Mouse (Mus musculus) MEL (cell line): ENCODE data around the gene Tmem151a. TPM values are rescaled to one million over a fixed set of nuclear protein-coding genes. Genes with fewer than 3 reads are reported as not detected.

Source experiments
- DNase-seq: peaks from one replicate; pipeline ENCODE4 v3.0.0; 2011; ENCODE audit warnings: low read depth, low spot score
- H3K27ac ChIP-seq: 2 replicates; pipeline ENCODE4 v1.5.1; 2012; ENCODE audit warnings: low read depth, mild to moderate bottlenecking, control low read depth, low read length, moderate library complexity; ENCODE audit not compliant: control insufficient read depth
- H3K27me3 ChIP-seq, 2 experiments: fragments of 150-350 bp in 1 of 2; sonication (generic) in 1 of 2; 2 replicates each; pipeline ENCODE4 v1.6.1; 2012; ENCODE audit warnings: low read length in 2 of 2, mild to moderate bottlenecking in 2 of 2, improper control_type of control experiment in 1 of 2, moderate library complexity in 1 of 2; ENCODE audit not compliant: insufficient read depth in 2 of 2, control insufficient read depth in 1 of 2
- H3K36me3 ChIP-seq, 2 experiments: 2 replicates each; pipeline ENCODE4 v1.6.1; 2012 to 2014; ENCODE audit warnings: low read length in 2 of 2, improper control_type of control experiment in 1 of 2, inconsistent platforms in 1 of 2, mild to moderate bottlenecking in 1 of 2; ENCODE audit not compliant: insufficient read depth in 2 of 2, control insufficient read depth in 1 of 2
- H3K4me1 ChIP-seq, 2 experiments: fragments of 150-350 bp in 1 of 2; sonication (generic) in 1 of 2; 2 replicates each; pipeline ENCODE4 v1.6.1; 2012; ENCODE audit warnings: low read length in 2 of 2, improper control_type of control experiment in 1 of 2, mild to moderate bottlenecking in 1 of 2; ENCODE audit not compliant: insufficient read depth in 2 of 2, control insufficient read depth in 1 of 2
- H3K4me3 ChIP-seq, 2 experiments: fragments of 150-350 bp in 1 of 2; sonication (generic) in 1 of 2; 2 replicates each; pipeline ENCODE4 v1.5.1; 2012; ENCODE audit warnings: low read depth in 2 of 2, low read length in 2 of 2, mild to moderate bottlenecking in 2 of 2, moderate library complexity in 2 of 2, control low read depth in 1 of 2, improper control_type of control experiment in 1 of 2; ENCODE audit not compliant: control insufficient read depth in 1 of 2, insufficient read depth in 1 of 2
- H3K79me2 ChIP-seq: 2 replicates; pipeline ENCODE4 v1.6.1; 2012; ENCODE audit warnings: mild to moderate bottlenecking, low read length, moderate library complexity; ENCODE audit not compliant: control insufficient read depth, poor library complexity, insufficient read depth
- H3K9ac ChIP-seq: 2 replicates; pipeline ENCODE4 v1.6.1; 2012; ENCODE audit warnings: low read depth, mild to moderate bottlenecking, control low read depth, low read length, moderate library complexity; ENCODE audit not compliant: control insufficient read depth, poor library complexity, severe bottlenecking
- H3K9me3 ChIP-seq: fragments of 150-350 bp; sonication (generic); replicated peaks from 2 replicates; pipeline ENCODE4 v1.6.1; 2012; ENCODE audit warnings: mild to moderate bottlenecking, low read length, improper control_type of control experiment, moderate library complexity; ENCODE audit not compliant: insufficient read depth
- BHLHE40 ChIP-seq: IDR thresholded peaks from 2 replicates; pipeline ENCODE4 v1.6.1; 2012; ENCODE audit warnings: low read depth, mild to moderate bottlenecking, inconsistent platforms, low read length, improper control_type of control experiment, borderline replicate concordance
- CHD2 ChIP-seq: IDR thresholded peaks from 2 replicates; pipeline ENCODE4 v1.6.1; 2011; ENCODE audit warnings: low read length, improper control_type of control experiment
- CTCF ChIP-seq, 3 experiments: IDR thresholded peaks in 2 of 3; conservative IDR thresholded peaks in 1 of 3; 2 replicates each; pipeline ENCODE4 v1.5.1; 2011 to 2012; ENCODE audit warnings: low read length in 3 of 3, low read depth in 2 of 3, mild to moderate bottlenecking in 2 of 3, improper control_type of control experiment in 1 of 3, inconsistent platforms in 1 of 3, mixed read lengths in 1 of 3, moderate library complexity in 1 of 3; ENCODE audit not compliant: control insufficient read depth in 1 of 3, insufficient read depth in 1 of 3, poor library complexity in 1 of 3, severe bottlenecking in 1 of 3
- EP300 ChIP-seq, 2 experiments: IDR thresholded peaks; 2 replicates each; pipeline ENCODE4 v1.6.1; 2011; ENCODE audit warnings: improper control_type of control experiment in 2 of 2, low read length in 2 of 2, low read depth in 1 of 2, mild to moderate bottlenecking in 1 of 2
- GABPA ChIP-seq: IDR thresholded peaks from 2 replicates; pipeline ENCODE4 v1.6.1; 2012; ENCODE audit warnings: low read depth, mild to moderate bottlenecking, inconsistent platforms, low read length, improper control_type of control experiment, moderate library complexity
- JUND ChIP-seq: IDR thresholded peaks from 2 replicates; pipeline ENCODE4 v1.6.1; 2011; ENCODE audit warnings: low read depth, mild to moderate bottlenecking, improper control_type of control experiment, low read length
- KAT2A ChIP-seq: conservative IDR thresholded peaks from 2 replicates; pipeline ENCODE4 v1.6.1; 2012; ENCODE audit warnings: low read depth, low read length, improper control_type of control experiment, inconsistent platforms
- MAX ChIP-seq: IDR thresholded peaks from 2 replicates; pipeline ENCODE4 v1.6.1; 2011; ENCODE audit warnings: low read length, improper control_type of control experiment
- MEF2A ChIP-seq: IDR thresholded peaks from 2 replicates; pipeline ENCODE4 v1.6.1; 2014; ENCODE audit warnings: low read depth, mild to moderate bottlenecking, inconsistent platforms, low read length, improper control_type of control experiment; ENCODE audit not compliant: poor library complexity, insufficient replicate concordance, severe bottlenecking; ENCODE audit errors: extremely low read depth
- MXI1 ChIP-seq: IDR thresholded peaks from 2 replicates; pipeline ENCODE4 v1.6.1; 2011; ENCODE audit warnings: mild to moderate bottlenecking, low read depth, low read length, improper control_type of control experiment
- MYB ChIP-seq: IDR thresholded peaks from 2 replicates; pipeline ENCODE4 v1.6.1; 2011; ENCODE audit warnings: mild to moderate bottlenecking, low read depth, low read length, improper control_type of control experiment
- MYC ChIP-seq: IDR thresholded peaks from 2 replicates; pipeline ENCODE4 v1.6.1; 2011; ENCODE audit warnings: low read depth, mild to moderate bottlenecking, low read length, improper control_type of control experiment, moderate library complexity
- RAD21 ChIP-seq: IDR thresholded peaks from 2 replicates; pipeline ENCODE4 v1.6.1; 2011; ENCODE audit warnings: mild to moderate bottlenecking, low read depth, low read length, improper control_type of control experiment
- SMC3 ChIP-seq: IDR thresholded peaks from 2 replicates; pipeline ENCODE4 v1.6.1; 2011; ENCODE audit warnings: low read depth, low read length, improper control_type of control experiment
- TAL1 ChIP-seq: IDR thresholded peaks from 2 replicates; pipeline ENCODE4 v1.6.1; 2012; ENCODE audit warnings: mild to moderate bottlenecking, inconsistent platforms, low read length, moderate library complexity, mixed read lengths
- TCF12 ChIP-seq: IDR thresholded peaks from 2 replicates; pipeline ENCODE4 v1.6.1; 2014; ENCODE audit warnings: low read depth, mild to moderate bottlenecking, inconsistent platforms, low read length, improper control_type of control experiment, moderate library complexity
- USF2 ChIP-seq, 2 experiments: IDR thresholded peaks; 2 replicates each; pipeline ENCODE4 v1.6.1; 2011 to 2012; ENCODE audit warnings: improper control_type of control experiment in 2 of 2, low read length in 2 of 2, borderline replicate concordance in 1 of 2, inconsistent platforms in 1 of 2, low read depth in 1 of 2, mild to moderate bottlenecking in 1 of 2; ENCODE audit not compliant: insufficient read depth in 1 of 2
- ZC3H11A ChIP-seq: IDR thresholded peaks from 2 replicates; pipeline ENCODE4 v1.6.1; 2012; ENCODE audit warnings: low read depth, mild to moderate bottlenecking, inconsistent platforms, low read length, improper control_type of control experiment
- ZKSCAN1 ChIP-seq: IDR thresholded peaks from 2 replicates; pipeline ENCODE4 v1.6.1; 2012; ENCODE audit warnings: low read depth, mild to moderate bottlenecking, inconsistent platforms, low read length, improper control_type of control experiment, moderate library complexity
- ZNF384 ChIP-seq: IDR thresholded peaks from 2 replicates; pipeline ENCODE4 v1.6.1; 2012; ENCODE audit warnings: low read depth, mild to moderate bottlenecking, inconsistent platforms, low read length, improper control_type of control experiment
- polyA plus RNA-seq, 2 experiments: library from polyadenylated mRNA; stranded (reverse) in 1 of 2; unstranded in 1 of 2; fragments of >175 nt in 1 of 2; fragments of >200 nt in 1 of 2; gene quantifications; 2 replicates each; pipeline versions ENCODE4 v1.2.1 to v1.2.4; 2012; ENCODE audit warnings: low replicate concordance in 2 of 2, low read depth in 1 of 2; ENCODE audit not compliant: insufficient read length in 2 of 2, insufficient read depth in 1 of 2, missing spikeins in 1 of 2
- total RNA-seq: library from RNA; depleted of rRNA; stranded (reverse); fragments of 300-350 nt; gene quantifications from 2 replicates; pipeline ENCODE4 v1.2.3, GENCODE M21; 2012; rRNA removed

The Tmem151a gene
- total RNA-seq (0.29 TPM in 1 of 2 replicates, not detected in the other), polyA plus RNA-seq (under 1 TPM in 1 of 2 experiments, not detected in 1; 0.63 TPM)

- Histone ChIP-seq H3K4me1 (peaks cover 0 to 11% of the 10 kb centered on the region in 2 experiments; a peak in 1 of 4 replicates), H3K9ac (peak within 1 kb of the TSS; percentile 26; the same call in 1 of the 2 replicates)
- TF ChIP-seq TAL1 = no peak
- no peak for TF ChIP-seq BHLHE40
- TF ChIP-seq, all 39 proteins: peak for 0
- peaks cover 5 to 18% of the 10 kb centered on the region in 2 experiments for H3K27me3 ChIP-seq
- peaks cover 3% of the 10 kb centered on the region; the same call in 1 of the 2 replicates for H3K79me2 ChIP-seq
- no peaks in the 10 kb centered on the region; a peak in 1 of 4 replicates for H3K36me3 ChIP-seq
- H3K27ac ChIP-seq = no peak within 1 kb of the TSS
- H3K4me3 ChIP-seq = peak within 1 kb of the TSS in 1 of 2 experiments; percentile 15; a peak in 2 of 4 replicates
- no peaks in the 10 kb centered on the region for H3K9me3 ChIP-seq
- DNase-seq = no peak
Observed at GRCm38 (mm10) chr19:5085145-5085863, at the start of gene Tmem151a. Tmem151a (minus strand) TSS chr19:5085531.

- Histone ChIP-seq H3K4me1 (no peaks in the 10 kb centered on the region), H3K4me3 (no peak overlapping the region), H3K79me2 (no peaks in the 10 kb centered on the region), H3K9me3 (no peaks in the 10 kb centered on the region), H3K9ac (no peak overlapping the region), H3K27ac (no peak overlapping the region), H3K27me3 (no peaks in the 10 kb centered on the region), H3K36me3 (no peaks in the 10 kb centered on the region)
- no peak for DNase-seq
- TF ChIP-seq TCF12 (no peak), MXI1 (no peak), CHD2 (no peak), MAX (no peak), ZC3H11A (no peak), MEF2A (no peak), GABPA (no peak), ZKSCAN1 (no peak), MYB (no peak), KAT2A (no peak)
Observed at GRCm38 (mm10) chr19:5131237-5131636, 45.9 kb upstream of the Tmem151a start.

DNA sequence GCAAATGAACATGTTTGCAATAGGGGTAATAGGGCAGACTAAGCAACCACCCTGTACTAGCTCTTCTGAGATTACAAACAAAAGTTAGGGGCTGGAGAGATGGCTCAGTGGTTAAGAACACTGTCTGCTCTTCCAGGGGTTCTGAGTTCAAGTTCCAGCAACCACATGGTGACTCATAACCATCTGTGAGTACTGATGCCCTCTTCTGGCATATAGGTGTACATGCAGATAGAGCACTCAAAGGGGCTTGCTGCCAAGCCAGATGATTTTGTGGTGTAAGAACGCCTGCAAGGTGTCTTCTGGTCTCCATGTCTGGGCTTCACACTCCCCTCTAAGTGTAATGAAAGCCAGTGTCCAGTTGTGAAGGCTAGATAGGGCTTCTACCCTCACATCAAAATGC lies 44.4 kb upstream of the Tmem151a start:
- no peaks in the 10 kb centered on the region for H3K79me2 ChIP-seq
- no peaks in the 10 kb centered on the region for H3K4me1 ChIP-seq
- H3K9me3 ChIP-seq = no peaks in the 10 kb centered on the region
- no peak overlapping the region for H3K9ac ChIP-seq
- no peaks in the 10 kb centered on the region for H3K27me3 ChIP-seq
- no peak overlapping the region for H3K27ac ChIP-seq
- peak; percentile 58 for DNase-seq
- no peak overlapping the region for H3K4me3 ChIP-seq
- no peaks in the 10 kb centered on the region for H3K36me3 ChIP-seq
- TF ChIP-seq RAD21 (peak; percentile 42), CTCF (IDR thresholded peaks at IDR 0.05 in 2 of 3, conservative IDR thresholded peaks at IDR 0.05 in 1 of 3; ENCODE audit: control insufficient read depth in 1 of 3, insufficient read depth in 1 of 3, low read depth in 2 of 3, low read length in 3 of 3, poor library complexity in 1 of 3, severe bottlenecking in 1 of 3) (peak; percentile 39 to 58 (median 44)), JUND (peak; percentile 55; the same call in 1 of the 2 replicates), MYC (peak; percentile 65; the same call in 1 of the 2 replicates), EP300 (IDR thresholded peaks at IDR 0.05; ENCODE audit: low read depth in 1 of 2, low read length in 2 of 2) (no peak), ZNF384 (no peak), USF2 (IDR thresholded peaks at IDR 0.05; ENCODE audit: borderline replicate concordance in 1 of 2, insufficient read depth in 1 of 2, low read depth in 1 of 2, low read length in 2 of 2) (no peak), ZC3H11A (peak; percentile 39; the same call in 1 of the 2 replicates), SMC3 (peak; percentile 58)
